Mouse (Mus musculus) gastrocnemius, postnatal 36 days (tissue): ENCODE measurements at regions not wholly inside any gene's neighbourhood (a gene's known extent, or its start where the extent isn't known, plus 50 kb on each side); places are given as distances from the start of the nearest gene placed in this dataset.

Experiments used
- DNase-seq, 2 experiments: peaks; one replicate each; pipeline ENCODE4 v3.0.0; 2022
- intact Hi-C: fragments of 180-260 bp; cut with DNase I; formaldehyde crosslinking; loops from one replicate; pipeline ENCODE4 v1.15.1; 2025

- DNase-seq = no peak
- intact Hi-C loops = no loop called here
Observed at GRCm38 (mm10) chr2:28287210-28287860, 94.5 kb downstream of the Olfm1 start.

- DNase-seq = no peak
- intact Hi-C loops = no loop called here
Observed at GRCm38 (mm10) chr2:28289339-28289738, 96.5 kb downstream of the Olfm1 start.

GRCm38 (mm10) chr2:28289860-28290471, 97.2 kb downstream of the Olfm1 start:
- no peak for DNase-seq
- intact Hi-C loops = no loop called here

- peak in 1 of 2 experiments; percentile 21 for DNase-seq
- intact Hi-C loops = no loop called here
Observed at GRCm38 (mm10) chr2:28294509-28294908, 101.7 kb downstream of the Olfm1 start.

- DNase-seq = no peak
- intact Hi-C loops = no loop called here
Observed at GRCm38 (mm10) chr2:28296183-28296582, 103.4 kb downstream of the Olfm1 start.

GRCm38 (mm10) chr2:28298738-28299137, 105.9 kb downstream of the Olfm1 start:
- intact Hi-C loops = no loop called here
- no peak for DNase-seq

- DNase-seq = no peak
- intact Hi-C loops = no loop called here
Observed at GRCm38 (mm10) chr2:28299346-28299745, 106.6 kb downstream of the Olfm1 start.

- intact Hi-C loops = loop anchor here (5.0 kb wide), 1 partner anchor 54 kb away; no protein-coding TSS in a partner anchor
- DNase-seq = no peak
Observed at GRCm38 (mm10) chr2:28301313-28301712, 108.5 kb downstream of the Olfm1 start.

GRCm38 (mm10) chr2:28303936-28304335, 111.1 kb downstream of the Olfm1 start:
- intact Hi-C loops = loop anchor here (1.0 to 5.0 kb wide), 2 partner anchors 57 to 99 kb away; no protein-coding TSS in a partner anchor
- no peak for DNase-seq

- peak in 1 of 2 experiments; percentile 62 for DNase-seq
- intact Hi-C loops = loop anchor here (1.0 to 5.0 kb wide), 3 partner anchors 57 to 99 kb away; no protein-coding TSS in a partner anchor
Observed at GRCm38 (mm10) chr2:28304712-28305111, 111.9 kb downstream of the Olfm1 start.

GRCm38 (mm10) chr2:28309122-28309521, 116.3 kb downstream of the Olfm1 start:
- intact Hi-C loops = loop anchor here (5.0 kb wide), 1 partner anchor 58 kb away; no protein-coding TSS in a partner anchor
- no peak for DNase-seq

GRCm38 (mm10) chr2:28312212-28312611, 119.4 kb downstream of the Olfm1 start:
- intact Hi-C loops = no loop called here
- no peak for DNase-seq

GRCm38 (mm10) chr2:28325502-28325901, 121.1 kb upstream of the Ppp1r26 start:
- intact Hi-C loops = no loop called here
- peak in 1 of 2 experiments; percentile 6 for DNase-seq

GRCm38 (mm10) chr2:28326056-28326455, 120.5 kb upstream of the Ppp1r26 start:
- DNase-seq = no peak
- intact Hi-C loops = no loop called here

GRCm38 (mm10) chr2:28326682-28327081, 119.9 kb upstream of the Ppp1r26 start:
- intact Hi-C loops = no loop called here
- no peak for DNase-seq

- DNase-seq = no peak
- intact Hi-C loops = no loop called here
Observed at GRCm38 (mm10) chr2:28329130-28329529, 117.5 kb upstream of the Ppp1r26 start.

GRCm38 (mm10) chr2:28335141-28335789, 111.3 kb upstream of the Ppp1r26 start:
- intact Hi-C loops = no loop called here
- no peak for DNase-seq

- DNase-seq = no peak
- intact Hi-C loops = no loop called here
Observed at GRCm38 (mm10) chr2:28335810-28336209, 110.8 kb upstream of the Ppp1r26 start.

- intact Hi-C loops = no loop called here
- no peak for DNase-seq
Observed at GRCm38 (mm10) chr2:28336349-28337309, 110.0 kb upstream of the Ppp1r26 start.

GRCm38 (mm10) chr2:28337561-28337960, 109.0 kb upstream of the Ppp1r26 start:
- intact Hi-C loops = no loop called here
- no peak for DNase-seq
